Comparison of ENCODE assay signal across 28 mouse cellular contexts in genomic region chr8:111905500-111906121, GRCm38 (mm10). TPM values are rescaled to one million over a fixed set of nuclear protein-coding genes. Genes with fewer than 3 reads are reported as not detected.
DNase-seq lines count a peak whose midpoint lies in the region; ATAC-seq and TF ChIP-seq lines count a peak whose summit lies in the region.
"Had no signal": no experiment of that assay in that cellular context is flagged by ENCODE, and none has a peak within 500 bp of the region (broad histone marks: within the 10 kb centered on the region; RNA-seq: fewer than 3 reads in every experiment).

No protein-coding gene starts in this region.

- H3K9ac ChIP-seq in limb, embryonic 12.5 days (replicated peaks) = no peak overlapping the region
- H3K9ac ChIP-seq in CH12.LX (ENCODE audit: insufficient read depth, low read depth) = no peak overlapping the region
- H3K9ac ChIP-seq in intestine, embryonic 15.5 days = no peak overlapping the region
- no peak overlapping the region for H3K9ac ChIP-seq in stomach, embryonic 15.5 days
- H3K9ac ChIP-seq in liver, postnatal 0 days (replicated peaks) = no peak overlapping the region
- H3K9ac ChIP-seq in midbrain, embryonic 16.5 days (ENCODE audit: low read depth, low read length) = no peak overlapping the region
- H3K9ac ChIP-seq: forebrain, embryonic 13.5 days; hindbrain, embryonic 13.5 days had no signal

- dilution Hi-C loops in CH12.LX (cut with MboI; ENCODE audit: extremely low pct_ligation_motif_present, extremely low pct_unique_long_range_greater_than_20kb, low sequenced_read_pairs) = no loop called here

- H3K4me3 ChIP-seq in limb, embryonic 12.5 days (replicated peaks) = no peak overlapping the region
- no peak overlapping the region for H3K4me3 ChIP-seq in limb, embryonic 10.5 days
- H3K4me3 ChIP-seq in CH12.LX (replicated peaks in 1 of 3; ENCODE audit: low read depth in 2 of 3, low read length in 2 of 3, poor library complexity in 1 of 3) = no peak overlapping the region
- H3K4me3 ChIP-seq in intestine, embryonic 15.5 days (replicated peaks) = no peak overlapping the region
- H3K4me3 ChIP-seq in stomach, embryonic 15.5 days (replicated peaks) = no peak overlapping the region
- no peak overlapping the region for H3K4me3 ChIP-seq in liver, postnatal 0 days (ENCODE audit: low read depth, low read length)
- no peak overlapping the region for H3K4me3 ChIP-seq in midbrain, embryonic 16.5 days (ENCODE audit: low read depth, low read length)
- H3K4me3 ChIP-seq: erythroblast, embryonic 14.5 days; forebrain, embryonic 13.5 days; heart, embryonic 10.5 days; hindbrain, embryonic 13.5 days; megakaryocyte, embryonic 14.5 days; myocyte had no signal

- no peak for TF ChIP-seq RAD21 in CH12.LX (IDR thresholded peaks at IDR 0.05; ENCODE audit: low read depth, low read length)

- H3K4me1 ChIP-seq in limb, embryonic 12.5 days (replicated peaks) = peaks cover 7% of the 10 kb centered on the region; the same call in 1 of the 2 replicates
- H3K4me1 ChIP-seq in limb, embryonic 10.5 days = peaks cover 23% of the 10 kb centered on the region
- peaks cover 4 to 19% of the 10 kb centered on the region in 2 experiments; a peak in 3 of 4 replicates for H3K4me1 ChIP-seq in CH12.LX (ENCODE audit: control insufficient read depth in 1 of 2, insufficient read depth in 2 of 2)
- H3K4me1 ChIP-seq in intestine, embryonic 15.5 days (replicated peaks) = peaks cover 16% of the 10 kb centered on the region
- H3K4me1 ChIP-seq in stomach, embryonic 15.5 days = peaks cover 9% of the 10 kb centered on the region
- no peaks in the 10 kb centered on the region for H3K4me1 ChIP-seq in liver, postnatal 0 days (ENCODE audit: insufficient read depth)
- H3K4me1 ChIP-seq in midbrain, embryonic 16.5 days (ENCODE audit: control insufficient read depth, insufficient read depth, low read length) = peaks cover 15% of the 10 kb centered on the region

- H3K79me2 ChIP-seq in CH12.LX (replicated peaks; ENCODE audit: control insufficient read depth, extremely low read depth, insufficient read depth, poor library complexity, severe bottlenecking) = no peaks in the 10 kb centered on the region

- no peak overlapping the region for H3K4me2 ChIP-seq in limb, embryonic 12.5 days
- no peak overlapping the region for H3K4me2 ChIP-seq in CH12.LX (ENCODE audit: insufficient read depth, low read depth, poor library complexity, severe bottlenecking)
- H3K4me2 ChIP-seq in intestine, embryonic 15.5 days (replicated peaks) = no peak overlapping the region
- no peak overlapping the region for H3K4me2 ChIP-seq in stomach, embryonic 15.5 days
- H3K4me2 ChIP-seq in liver, postnatal 0 days (ENCODE audit: low read depth, low read length) = no peak overlapping the region
- H3K4me2 ChIP-seq in midbrain, embryonic 16.5 days (ENCODE audit: low read length) = no peak overlapping the region
- H3K4me2 ChIP-seq: forebrain, embryonic 13.5 days; hindbrain, embryonic 13.5 days had no signal

- peaks cover 17% of the 10 kb centered on the region for H3K27me3 ChIP-seq in limb, embryonic 12.5 days
- peaks cover 17% of the 10 kb centered on the region for H3K27me3 ChIP-seq in limb, embryonic 10.5 days (ENCODE audit: low read depth, poor library complexity, severe bottlenecking)
- peaks cover 7% of the 10 kb centered on the region for H3K27me3 ChIP-seq in CH12.LX (replicated peaks)
- peaks cover 8% of the 10 kb centered on the region; the same call in 1 of the 2 replicates for H3K27me3 ChIP-seq in intestine, embryonic 15.5 days (replicated peaks)
- H3K27me3 ChIP-seq in stomach, embryonic 15.5 days (replicated peaks) = peaks cover 8% of the 10 kb centered on the region; the same call in 1 of the 2 replicates
- H3K27me3 ChIP-seq in liver, postnatal 0 days (ENCODE audit: insufficient read depth, low read length) = peaks cover 20% of the 10 kb centered on the region
- no peaks in the 10 kb centered on the region for H3K27me3 ChIP-seq in midbrain, embryonic 16.5 days (ENCODE audit: control insufficient read depth, insufficient read depth, low read depth, low read length)
- H3K27me3 ChIP-seq: hindbrain, embryonic 13.5 days had no signal

- 66% methylated on average over 7 of the region's 8 CpGs for WGBS in limb, embryonic 12.5 days
- 72% methylated on average over 8 of the region's 8 CpGs for WGBS in limb, embryonic 10.5 days
- WGBS in intestine, embryonic 15.5 days = 48% methylated on average over 7 of the region's 8 CpGs
- WGBS in stomach, embryonic 15.5 days = 36% methylated on average over 7 of the region's 8 CpGs
- WGBS in liver, postnatal 0 days (ENCODE audit: insufficient replicate concordance) = 54% methylated on average over 8 of the region's 8 CpGs
- 75% methylated on average over 7 of the region's 8 CpGs for WGBS in midbrain, embryonic 16.5 days

- H3K9me3 ChIP-seq in limb, embryonic 12.5 days = no peaks in the 10 kb centered on the region
- H3K9me3 ChIP-seq in limb, embryonic 10.5 days (replicated peaks) = no peaks in the 10 kb centered on the region
- H3K9me3 ChIP-seq in CH12.LX (replicated peaks; ENCODE audit: low read length) = no peaks in the 10 kb centered on the region
- H3K9me3 ChIP-seq in intestine, embryonic 15.5 days = no peaks in the 10 kb centered on the region
- no peaks in the 10 kb centered on the region for H3K9me3 ChIP-seq in stomach, embryonic 15.5 days
- no peaks in the 10 kb centered on the region for H3K9me3 ChIP-seq in liver, postnatal 0 days (ENCODE audit: low read length)
- H3K9me3 ChIP-seq in midbrain, embryonic 16.5 days (replicated peaks; ENCODE audit: control insufficient read depth, low read length, poor library complexity, severe bottlenecking) = no peaks in the 10 kb centered on the region
- H3K9me3 ChIP-seq: forebrain, embryonic 13.5 days; heart, embryonic 10.5 days; hindbrain, embryonic 13.5 days; megakaryocyte, embryonic 14.5 days had no signal

- in situ Hi-C loops in CH12.LX (cut with MboI; ENCODE audit: low pct_ligation_motif_present, low pct_unique_long_range_greater_than_20kb, low sequenced_read_pairs) = no loop called here

- no peak for TF ChIP-seq EP300 in CH12.LX (IDR thresholded peaks at IDR 0.05; ENCODE audit: low read length)
- no peak for TF ChIP-seq EP300 in liver, postnatal 0 days (IDR thresholded peaks at IDR 0.05; ENCODE audit: low read depth)

- no peak for TF ChIP-seq POLR2A in CH12.LX (IDR thresholded peaks at IDR 0.05; ENCODE audit: low read depth, low read length)

- no peak for DNase-seq in limb, embryonic 10.5 days (ENCODE audit: low spot score)
- peak; percentile 35 for DNase-seq in CH12.LX (ENCODE audit: extremely low read depth)
- DNase-seq in liver, postnatal 0 days = no peak
- DNase-seq in testis, postnatal 14 days (ENCODE audit: low spot score) = no peak
- DNase-seq: cerebellum, adult 18-20 months; cerebellum, postnatal 25 days; gastrocnemius, postnatal 14 days; kidney, adult 18-20 months; lung, adult 18-20 months; midbrain, embryonic 14.5 days; right cerebral cortex, postnatal 14 days; thymus, postnatal 14 days had no signal

- no peaks in the 10 kb centered on the region for H3K36me3 ChIP-seq in limb, embryonic 12.5 days
- H3K36me3 ChIP-seq in limb, embryonic 10.5 days = no peaks in the 10 kb centered on the region
- no peaks in the 10 kb centered on the region for H3K36me3 ChIP-seq in CH12.LX (replicated peaks in 1 of 2; ENCODE audit: control insufficient read depth in 1 of 2, insufficient read depth in 1 of 2, low read length in 1 of 2)
- no peaks in the 10 kb centered on the region for H3K36me3 ChIP-seq in intestine, embryonic 15.5 days
- H3K36me3 ChIP-seq in stomach, embryonic 15.5 days = no peaks in the 10 kb centered on the region
- H3K36me3 ChIP-seq in liver, postnatal 0 days (replicated peaks; ENCODE audit: insufficient read depth, low read length) = no peaks in the 10 kb centered on the region
- no peaks in the 10 kb centered on the region for H3K36me3 ChIP-seq in midbrain, embryonic 16.5 days (ENCODE audit: control insufficient read depth, insufficient read depth, low read length)
- H3K36me3 ChIP-seq: heart, embryonic 10.5 days; hindbrain, embryonic 13.5 days had no signal

- TF ChIP-seq CTCF in CH12.LX (conservative IDR thresholded peaks at IDR 0.05 in 1 of 2, IDR thresholded peaks at IDR 0.05 in 1 of 2; ENCODE audit: low read depth in 2 of 2, low read length in 2 of 2) = no peak
- TF ChIP-seq CTCF in liver, postnatal 0 days (IDR thresholded peaks at IDR 0.05; ENCODE audit: low read depth) = no peak

- H3K27ac ChIP-seq in limb, embryonic 12.5 days = no peak overlapping the region
- H3K27ac ChIP-seq in limb, embryonic 10.5 days = no peak overlapping the region
- no peak overlapping the region for H3K27ac ChIP-seq in CH12.LX (ENCODE audit: insufficient read depth, low read depth)
- H3K27ac ChIP-seq in intestine, embryonic 15.5 days = no peak overlapping the region
- H3K27ac ChIP-seq in stomach, embryonic 15.5 days = peak overlapping the region; percentile 26; the same call in 1 of the 2 replicates
- H3K27ac ChIP-seq in liver, postnatal 0 days (ENCODE audit: low read depth) = no peak overlapping the region
- no peak overlapping the region for H3K27ac ChIP-seq in midbrain, embryonic 16.5 days (ENCODE audit: low read length)
- H3K27ac ChIP-seq: forebrain, embryonic 13.5 days; heart, embryonic 10.5 days; hindbrain, embryonic 13.5 days; kidney, postnatal 0 days had no signal

- peak; percentile 29; the same call in 1 of the 2 replicates for ATAC-seq in limb, embryonic 12.5 days (ENCODE audit: insufficient number of reproducible peaks, insufficient read depth, low FRiP score, low TSS enrichment, low read depth)
- peak; percentile 89 for ATAC-seq in intestine, embryonic 15.5 days
- ATAC-seq in stomach, embryonic 15.5 days (ENCODE audit: insufficient read depth, low FRiP score, low read depth) = peak; percentile 81
- no peak for ATAC-seq in liver, postnatal 0 days
- ATAC-seq in midbrain, embryonic 16.5 days = no peak
- ATAC-seq: forebrain, embryonic 13.5 days had no signal

RNA-seq across cellular contexts. Expression of gene Chst5, which starts 4.6 kb away (rescaled TPM):
- 3.8 and 4.3 TPM in 2 replicates for polyA plus RNA-seq in limb, embryonic 12.5 days (2016; fragmentation: Nextera tagmentation; extraction: Ambion mirVana)
- polyA plus RNA-seq in limb, embryonic 10.5 days (2016; fragmentation: Nextera tagmentation; extraction: Ambion mirVana) = 1.8 and 2.4 TPM in 2 replicates
- total RNA-seq in CH12.LX (2012; rRNA removed) (not detected in 2 replicates), CH12.LX (2014; rRNA removed) (not detected in 2 replicates)
- not detected in 2 replicates for polyA plus RNA-seq in CH12.LX (2012; ENCODE audit: insufficient read length, low read depth)
- 1.2 and 1.7 TPM in 2 replicates for polyA plus RNA-seq in intestine, embryonic 15.5 days (2015; fragmentation: Nextera tagmentation; extraction: Ambion mirVana)
- 2.0 and 2.2 TPM in 2 replicates for polyA plus RNA-seq in stomach, embryonic 15.5 days (2015; fragmentation: Nextera tagmentation; extraction: Ambion mirVana)
- polyA plus RNA-seq in liver, postnatal 0 days (2015; fragmentation: Nextera tagmentation; extraction: Ambion mirVana) = not detected in 2 replicates
- 2.7 and 4.1 TPM in 2 replicates for polyA plus RNA-seq in midbrain, embryonic 16.5 days (2015; fragmentation: Nextera tagmentation; extraction: Ambion mirVana)
- total RNA-seq: adrenal gland, adult 18-20 months; heart, postnatal 25 days; liver, adult 2 months; MEL had no signal
- polyA plus RNA-seq: erythroblast, embryonic 14.5 days; liver, adult 2 months; spleen, adult 2 months had no signal

RNA-seq across cellular contexts. Expression of gene Tmem231, which starts 28.1 kb away (rescaled TPM):
- polyA plus RNA-seq in limb, embryonic 12.5 days (2016; fragmentation: Nextera tagmentation; extraction: Ambion mirVana) = 20.9 and 23.4 TPM in 2 replicates
- 18.0 and 24.2 TPM in 2 replicates for polyA plus RNA-seq in limb, embryonic 10.5 days (2016; fragmentation: Nextera tagmentation; extraction: Ambion mirVana)
- total RNA-seq in CH12.LX (2012; rRNA removed) (2.1 and 3.6 TPM in 2 replicates), CH12.LX (2014; rRNA removed) (3.1 and 3.5 TPM in 2 replicates)
- 3.7 and 4.3 TPM in 2 replicates for polyA plus RNA-seq in CH12.LX (2012; ENCODE audit: insufficient read length, low read depth)
- 9.3 and 11.5 TPM in 2 replicates for polyA plus RNA-seq in intestine, embryonic 15.5 days (2015; fragmentation: Nextera tagmentation; extraction: Ambion mirVana)
- 10.8 and 13.1 TPM in 2 replicates for polyA plus RNA-seq in stomach, embryonic 15.5 days (2015; fragmentation: Nextera tagmentation; extraction: Ambion mirVana)
- polyA plus RNA-seq in liver, postnatal 0 days (2015; fragmentation: Nextera tagmentation; extraction: Ambion mirVana) = 0.56 and 1.0 TPM in 2 replicates
- polyA plus RNA-seq in midbrain, embryonic 16.5 days (2015; fragmentation: Nextera tagmentation; extraction: Ambion mirVana) = 20.9 and 22.4 TPM in 2 replicates

RNA-seq across cellular contexts. Expression of gene Tmem170, which starts 29.1 kb away (rescaled TPM):
- 8.4 and 9.1 TPM in 2 replicates for polyA plus RNA-seq in limb, embryonic 12.5 days (2016; fragmentation: Nextera tagmentation; extraction: Ambion mirVana)
- 7.9 and 8.9 TPM in 2 replicates for polyA plus RNA-seq in limb, embryonic 10.5 days (2016; fragmentation: Nextera tagmentation; extraction: Ambion mirVana)
- total RNA-seq in CH12.LX (2012; rRNA removed) (2.2 and 2.4 TPM in 2 replicates), CH12.LX (2014; rRNA removed) (2.1 and 2.5 TPM in 2 replicates)
- polyA plus RNA-seq in CH12.LX (2012; ENCODE audit: insufficient read length, low read depth) = 1.2 and 1.6 TPM in 2 replicates
- polyA plus RNA-seq in intestine, embryonic 15.5 days (2015; fragmentation: Nextera tagmentation; extraction: Ambion mirVana) = 15.9 and 16.0 TPM in 2 replicates
- 12.8 and 13.3 TPM in 2 replicates for polyA plus RNA-seq in stomach, embryonic 15.5 days (2015; fragmentation: Nextera tagmentation; extraction: Ambion mirVana)
- 4.9 TPM in 2 replicates for polyA plus RNA-seq in liver, postnatal 0 days (2015; fragmentation: Nextera tagmentation; extraction: Ambion mirVana)
- 3.8 TPM in 2 replicates for polyA plus RNA-seq in midbrain, embryonic 16.5 days (2015; fragmentation: Nextera tagmentation; extraction: Ambion mirVana)

RNA-seq across cellular contexts. Expression of gene Gabarapl2, which starts 34.9 kb away (rescaled TPM):
- 162 and 173 TPM in 2 replicates for polyA plus RNA-seq in limb, embryonic 12.5 days (2016; fragmentation: Nextera tagmentation; extraction: Ambion mirVana)
- polyA plus RNA-seq in limb, embryonic 10.5 days (2016; fragmentation: Nextera tagmentation; extraction: Ambion mirVana) = 166 and 173 TPM in 2 replicates
- total RNA-seq in CH12.LX (2012; rRNA removed) = 29.8 and 30.6 TPM in 2 replicates
- total RNA-seq in CH12.LX (2014; rRNA removed) = 49.4 and 61.0 TPM in 2 replicates
- polyA plus RNA-seq in CH12.LX (2012; ENCODE audit: insufficient read length, low read depth) = 39.3 and 42.1 TPM in 2 replicates
- 194 and 215 TPM in 2 replicates for polyA plus RNA-seq in intestine, embryonic 15.5 days (2015; fragmentation: Nextera tagmentation; extraction: Ambion mirVana)
- 189 and 205 TPM in 2 replicates for polyA plus RNA-seq in stomach, embryonic 15.5 days (2015; fragmentation: Nextera tagmentation; extraction: Ambion mirVana)
- polyA plus RNA-seq in liver, postnatal 0 days (2015; fragmentation: Nextera tagmentation; extraction: Ambion mirVana) = 162 and 173 TPM in 2 replicates
- polyA plus RNA-seq in midbrain, embryonic 16.5 days (2015; fragmentation: Nextera tagmentation; extraction: Ambion mirVana) = 469 and 489 TPM in 2 replicates

RNA-seq across cellular contexts. Expression of gene Cfdp1, which starts 51.5 kb away (rescaled TPM):
- 239 and 240 TPM in 2 replicates for polyA plus RNA-seq in limb, embryonic 12.5 days (2016; fragmentation: Nextera tagmentation; extraction: Ambion mirVana)
- polyA plus RNA-seq in limb, embryonic 10.5 days (2016; fragmentation: Nextera tagmentation; extraction: Ambion mirVana) = 230 and 231 TPM in 2 replicates
- 113 and 131 TPM in 2 replicates for total RNA-seq in CH12.LX (2012; rRNA removed)
- 169 and 199 TPM in 2 replicates for total RNA-seq in CH12.LX (2014; rRNA removed)
- polyA plus RNA-seq in CH12.LX (2012; ENCODE audit: insufficient read length, low read depth) = 210 and 286 TPM in 2 replicates
- 182 and 187 TPM in 2 replicates for polyA plus RNA-seq in intestine, embryonic 15.5 days (2015; fragmentation: Nextera tagmentation; extraction: Ambion mirVana)
- polyA plus RNA-seq in stomach, embryonic 15.5 days (2015; fragmentation: Nextera tagmentation; extraction: Ambion mirVana) = 195 and 208 TPM in 2 replicates
- 48.9 and 51.3 TPM in 2 replicates for polyA plus RNA-seq in liver, postnatal 0 days (2015; fragmentation: Nextera tagmentation; extraction: Ambion mirVana)
- 222 and 233 TPM in 2 replicates for polyA plus RNA-seq in midbrain, embryonic 16.5 days (2015; fragmentation: Nextera tagmentation; extraction: Ambion mirVana)

Comparison
In these comparisons a context has a peak if more than half of its experiments do, and no peak if none do; other contexts are left out.
1. ATAC-seq: peak in limb, embryonic 12.5 days (single experiment), intestine, embryonic 15.5 days (single experiment) and stomach, embryonic 15.5 days (single experiment); none in liver, postnatal 0 days (single experiment) and midbrain, embryonic 16.5 days (single experiment).